8 mouse cellular contexts compared by ENCODE assay signal in the genomic region with DNA sequence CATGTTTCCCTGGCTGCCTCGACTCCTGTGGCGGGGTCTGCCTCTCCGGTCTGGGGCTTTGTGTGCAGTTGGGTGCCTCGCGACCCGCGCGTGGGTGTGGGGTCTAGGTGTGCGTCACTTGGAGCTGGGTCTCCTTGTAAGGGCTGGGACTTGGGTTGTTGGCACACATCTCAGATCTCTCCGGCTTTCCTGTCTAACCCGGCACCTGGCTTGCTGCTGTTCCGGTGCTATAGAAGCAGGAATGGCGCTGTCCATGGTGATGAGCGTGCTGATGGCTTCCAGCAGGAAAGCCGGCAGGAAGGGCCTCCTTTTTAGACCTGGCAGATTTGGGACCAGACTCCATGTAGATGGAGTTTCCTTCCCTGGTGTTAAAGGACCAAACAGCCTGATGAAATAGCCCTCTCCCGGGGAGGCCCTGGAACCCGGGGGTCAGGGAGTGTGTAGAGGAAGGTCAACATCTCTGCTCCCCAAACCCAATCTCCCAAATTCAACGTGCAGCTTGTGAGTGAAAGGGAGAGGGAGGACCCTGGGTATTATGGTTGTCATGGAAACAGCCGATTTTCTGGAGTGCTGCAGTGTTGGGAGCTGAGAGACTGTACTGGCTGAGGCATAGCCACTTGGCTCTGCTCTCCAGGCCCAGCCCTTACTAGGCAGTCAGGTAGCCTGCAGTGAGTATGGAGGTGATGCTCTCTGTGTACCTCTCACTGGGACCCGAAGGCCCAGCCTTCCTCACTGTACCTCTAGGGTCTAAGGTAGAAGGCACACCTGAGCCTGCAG. TPM values are rescaled to one million over a fixed set of nuclear protein-coding genes. Genes with fewer than 3 reads are reported as not detected.
A peak's percentile ranks its signal among the peaks of the same experiment; 100 is the strongest.
DNase-seq lines count a peak whose midpoint lies in the region; ATAC-seq and TF ChIP-seq lines count a peak whose summit lies in the region.

No protein-coding gene starts in this region.

- ATAC-seq in liver, embryonic 12.5 days: no peak

- no peak overlapping the region for H3K27ac ChIP-seq in kidney, adult 2 months (ENCODE audit: insufficient read depth, low read depth, low read length)
- no peak overlapping the region for H3K27ac ChIP-seq in liver, embryonic 12.5 days

- TF ChIP-seq CTCF in kidney, adult 2 months (conservative IDR thresholded peaks at IDR 0.05; ENCODE audit: insufficient read depth, insufficient read length, low read depth, low read length): no peak

- WGBS in kidney, adult 2 months: 5% methylated on average over 20 of the region's 20 CpGs
- 5% methylated on average over 20 of the region's 20 CpGs for WGBS in liver, embryonic 12.5 days (ENCODE audit: insufficient replicate concordance)

- H3K9ac ChIP-seq in liver, embryonic 12.5 days: no peak overlapping the region

- H3K36me3 ChIP-seq in kidney, adult 2 months (ENCODE audit: control insufficient read depth, insufficient read depth, low read length): no peaks in the 10 kb centered on the region
- H3K36me3 ChIP-seq in liver, embryonic 12.5 days: no peaks in the 10 kb centered on the region

- DNase-seq in right cerebral cortex, postnatal 10 days (ENCODE audit: low spot score in 2 of 2): peak; percentile 72 to 88
- DNase-seq in right cerebral cortex, postnatal 4 days: no peak
- DNase-seq in c-Kit-positive CD71-positive TER-119-positive erythroid progenitor cells, embryonic 14.5 days (ENCODE audit: low spot score): peak; percentile 13
- DNase-seq in heart, adult 8-10 months (ENCODE audit: low spot score): peak; percentile 21
- DNase-seq in kidney, adult 2 months: peak; percentile 62
- peak; percentile 85 for DNase-seq in neural tube, embryonic 10.5 days (ENCODE audit: extremely low spot score, low spot score)
- DNase-seq in spleen, postnatal 14 days (ENCODE audit: low spot score in 2 of 2): no peak

- H3K9me3 ChIP-seq in liver, embryonic 12.5 days (replicated peaks): no peaks in the 10 kb centered on the region

- peak overlapping the region; percentile 63 for H3K4me2 ChIP-seq in liver, embryonic 12.5 days

- TF ChIP-seq POLR2A in kidney, adult 2 months (IDR thresholded peaks at IDR 0.05; ENCODE audit: low read depth, low read length): no peak

- H3K4me3 ChIP-seq in kidney, adult 2 months (ENCODE audit: insufficient read depth, low read depth, low read length): peak overlapping the region; percentile 6; the same call in 1 of the 2 replicates
- peak overlapping the region; percentile 35 for H3K4me3 ChIP-seq in liver, embryonic 12.5 days

- H3K27me3 ChIP-seq in kidney, adult 2 months (replicated peaks; ENCODE audit: control insufficient read depth, insufficient read depth, low read length): no peaks in the 10 kb centered on the region
- H3K27me3 ChIP-seq in liver, embryonic 12.5 days (replicated peaks): peaks cover 100% of the 10 kb centered on the region

- no peaks in the 10 kb centered on the region for H3K4me1 ChIP-seq in kidney, adult 2 months (ENCODE audit: control insufficient read depth, insufficient read depth, low read length)
- peaks cover 9% of the 10 kb centered on the region; the same call in 1 of the 2 replicates for H3K4me1 ChIP-seq in liver, embryonic 12.5 days

RNA-seq across cellular contexts. Expression of gene Slc22a12, which starts 40.1 kb away (rescaled TPM):
- under 1 TPM in 1 of 4 experiments, not detected in 3; 0.28 TPM for total RNA-seq in heart, adult 8-10 months (2022)
- polyA plus RNA-seq in kidney, adult 2 months (2012; rRNA removed): 1,526 and 1,915 TPM in 2 replicates
- polyA plus RNA-seq in liver, embryonic 12.5 days (2016; fragmentation: Nextera tagmentation; extraction: Ambion mirVana): not detected in 2 replicates

Comparison
In these comparisons a context has a peak if more than half of its experiments do, and no peak if none do; other contexts are left out.
1. DNase-seq: peak in right cerebral cortex, postnatal 10 days (2 of 2), c-Kit-positive CD71-positive TER-119-positive erythroid progenitor cells, embryonic 14.5 days (single experiment), heart, adult 8-10 months (single experiment), kidney, adult 2 months (single experiment) and neural tube, embryonic 10.5 days (single experiment); none in right cerebral cortex, postnatal 4 days (single experiment) and spleen, postnatal 14 days (0 of 2).
2. RNA of gene Slc22a12, which starts 40.1 kb away (polyA plus RNA-seq): 1,526 to 1,915 TPM in kidney, adult 2 months; not detected in liver, embryonic 12.5 days; every median in the first group is over 1,000 times any median in the second.